Mouse (Mus musculus) stomach, embryonic 16.5 days (tissue): ENCODE results near the gene Tmem9b. TPM values are rescaled to one million over a fixed set of nuclear protein-coding genes. Genes with fewer than 3 reads are reported as not detected.
A peak's percentile ranks its signal among the peaks of the same experiment; 100 is the strongest.

Source experiments
- ATAC-seq: fragments of 200-750 bp; cut with Nextera tagmentation; 2 replicates; pipeline ENCODE4 v1.8.0; 2017; ENCODE audit warnings: moderate number of reproducible peaks, moderate TSS enrichment; ENCODE audit not compliant: insufficient read depth, low FRiP score
- H3K27ac ChIP-seq: fragments of 300-500 bp; sonication (generic); 2 replicates; pipeline ENCODE4 v1.5.1; 2014; ENCODE audit warnings: low read length
- H3K27me3 ChIP-seq: fragments of 300-500 bp; sonication (generic); 2 replicates; pipeline ENCODE4 v1.6.1; 2014; ENCODE audit warnings: low read length, control low read depth, mixed read lengths; ENCODE audit not compliant: control insufficient read depth, insufficient read depth
- H3K36me3 ChIP-seq: fragments of 300-500 bp; sonication (generic); 2 replicates; pipeline ENCODE4 v1.6.1; 2014; ENCODE audit warnings: low read length; ENCODE audit not compliant: control insufficient read depth, insufficient read depth
- H3K4me1 ChIP-seq: fragments of 300-500 bp; sonication (generic); 2 replicates; pipeline ENCODE4 v1.6.1; 2014; ENCODE audit warnings: low read length, control low read depth, mixed read lengths; ENCODE audit not compliant: control insufficient read depth, insufficient read depth
- H3K4me2 ChIP-seq: fragments of 300-500 bp; sonication (generic); 2 replicates; pipeline ENCODE4 v1.6.1; 2014; ENCODE audit warnings: low read depth, low read length, mixed read lengths
- H3K4me3 ChIP-seq: fragments of 300-500 bp; sonication (generic); replicated peaks from 2 replicates; pipeline ENCODE4 v1.5.1; 2014; ENCODE audit warnings: mild to moderate bottlenecking, low read length
- H3K9ac ChIP-seq: fragments of 300-500 bp; sonication (generic); 2 replicates; pipeline ENCODE4 v1.6.1; 2014; ENCODE audit warnings: low read length
- H3K9me3 ChIP-seq: fragments of 300-500 bp; sonication (generic); replicated peaks from 2 replicates; pipeline ENCODE4 v1.6.1; 2016; ENCODE audit warnings: low read length, control low read depth; ENCODE audit not compliant: control insufficient read depth
- WGBS: fragments of 180-500 bp; shearing (Covaris S2); extraction: QIAGEN DNeasy Blood & Tissue Kit; methylation state at CpG from one replicate; pipeline ENCODE4 v1.1.7; 2014; 5-methylcytosine and 5-hydroxymethylcytosine counted together
- polyA plus RNA-seq: library from polyadenylated mRNA; unstranded; fragments of >200 nt; fragmentation: Nextera tagmentation; extraction: Ambion mirVana; gene quantifications from 2 replicates; pipeline ENCODE4 v1.2.1, GENCODE M21; 2015

The Tmem9b gene
- polyA plus RNA-seq, 1 experiment from 2014 or later, result 78.6 TPM

GRCm38 (mm10) chr7:109751427-109752007 is 1.2 kb downstream of the Tmem9b start:
- H3K9ac ChIP-seq, result peak overlapping the region; percentile 98
- no peaks in the 10 kb centered on the region for H3K27me3 ChIP-seq
- H3K9me3 ChIP-seq, result no peaks in the 10 kb centered on the region
- ATAC-seq, result no peak
- H3K27ac ChIP-seq, result peak overlapping the region; percentile 93
- 0 out of 2 replicates have a peak, but pooled peaks cover under 1% of the 10 kb centered on the region for H3K36me3 ChIP-seq
- H3K4me2 ChIP-seq, result peak overlapping the region; percentile 93
- 2% methylated on average over 13 of the region's 13 CpGs for WGBS
- peak overlapping the region; percentile 97 for H3K4me3 ChIP-seq
- H3K4me1 ChIP-seq, result peaks cover 16% of the 10 kb centered on the region

GRCm38 (mm10) chr7:109747747-109748146 is 4.9 kb downstream of the Tmem9b start:
- no peak overlapping the region for H3K9ac ChIP-seq
- WGBS, result 53% methylated on average over 1 of the region's 1 CpGs
- no peak overlapping the region for H3K4me3 ChIP-seq
- H3K9me3 ChIP-seq, result no peaks in the 10 kb centered on the region
- H3K27me3 ChIP-seq, result no peaks in the 10 kb centered on the region
- ATAC-seq, result no peak
- no peak overlapping the region for H3K27ac ChIP-seq
- H3K4me2 ChIP-seq, result no peak overlapping the region
- peaks cover 3% of the 10 kb centered on the region; the same call in 1 of the 2 replicates for H3K4me1 ChIP-seq
- peaks cover 20% of the 10 kb centered on the region for H3K36me3 ChIP-seq

- no peak for ATAC-seq
- Histone ChIP-seq H3K9ac (no peak overlapping the region), H3K4me1 (0 out of 2 replicates have a peak, but pooled peaks cover 3% of the 10 kb centered on the region), H3K27ac (peak overlapping the region; percentile 67; the same call in 1 of the 2 replicates), H3K9me3 (no peaks in the 10 kb centered on the region), H3K36me3 (peaks cover 23% of the 10 kb centered on the region), H3K4me2 (no peak overlapping the region), H3K27me3 (no peaks in the 10 kb centered on the region), H3K4me3 (no peak overlapping the region)
- 92% methylated on average over 4 of the region's 4 CpGs for WGBS
These were observed 11.0 kb downstream of the Tmem9b start for GRCm38 (mm10) chr7:109741703-109742102.

GRCm38 (mm10) chr7:109741060-109741459 is 11.6 kb downstream of the Tmem9b start:
- H3K4me3 ChIP-seq, result no peak overlapping the region
- WGBS, result 84% methylated on average over 1 of the region's 1 CpGs
- 0 out of 2 replicates have a peak, but pooled peaks cover 3% of the 10 kb centered on the region for H3K4me1 ChIP-seq
- peaks cover 18% of the 10 kb centered on the region for H3K36me3 ChIP-seq
- H3K4me2 ChIP-seq, result no peak overlapping the region
- H3K9me3 ChIP-seq, result no peaks in the 10 kb centered on the region
- H3K27me3 ChIP-seq, result no peaks in the 10 kb centered on the region
- peak overlapping the region; percentile 67 for H3K27ac ChIP-seq
- no peak for ATAC-seq
- no peak overlapping the region for H3K9ac ChIP-seq

- H3K9ac ChIP-seq, result no peak overlapping the region
- no peak overlapping the region for H3K4me3 ChIP-seq
- H3K27me3 ChIP-seq, result no peaks in the 10 kb centered on the region
- no peaks in the 10 kb centered on the region for H3K9me3 ChIP-seq
- H3K4me1 ChIP-seq, result 0 out of 2 replicates have a peak, but pooled peaks cover 3% of the 10 kb centered on the region
- H3K36me3 ChIP-seq, result peaks cover 16% of the 10 kb centered on the region
- 41% methylated on average over 5 of the region's 5 CpGs for whole genome bisulfite sequencing
- no peak overlapping the region for H3K4me2 ChIP-seq
- ATAC-seq, result peak; percentile 87; the same call in 1 of the 2 replicates
- peak overlapping the region; percentile 82 for H3K27ac ChIP-seq
These were observed 12.8 kb downstream of the Tmem9b start for GRCm38 (mm10) chr7:109739822-109740370.

- Histone ChIP-seq H3K27ac (no peak overlapping the region), H3K4me2 (no peak overlapping the region), H3K36me3 (no peaks in the 10 kb centered on the region), H3K4me1 (0 out of 2 replicates have a peak, but pooled peaks cover 5% of the 10 kb centered on the region), H3K9ac (no peak overlapping the region), H3K27me3 (no peaks in the 10 kb centered on the region), H3K9me3 (no peaks in the 10 kb centered on the region), H3K4me3 (no peak overlapping the region)
- ATAC-seq, result no peak
- 68% methylated on average over 4 of the region's 4 CpGs for WGBS
These were observed 17.9 kb downstream of the Tmem9b start for GRCm38 (mm10) chr7:109734806-109735205.

GRCm38 (mm10) chr7:109731626-109732025 is 21.0 kb downstream of the Tmem9b start, which contains the start of gene Ascl3:
Gene Ascl3, minus strand, starts transcription at chr7:109731726.
- H3K9me3 ChIP-seq, result no peaks in the 10 kb centered on the region
- peak within 1 kb of the TSS; percentile 68 for H3K27ac ChIP-seq
- no peaks in the 10 kb centered on the region for H3K27me3 ChIP-seq
- no peak for ATAC-seq
- no peaks in the 10 kb centered on the region for H3K36me3 ChIP-seq
- H3K9ac ChIP-seq, result no peak within 1 kb of the TSS
- WGBS, result 87% methylated on average over 5 of the region's 5 CpGs
- peaks cover 9% of the 10 kb centered on the region; the same call in 1 of the 2 replicates for H3K4me1 ChIP-seq
- no peak within 1 kb of the TSS for H3K4me2 ChIP-seq
- no peak within 1 kb of the TSS for H3K4me3 ChIP-seq

GRCm38 (mm10) chr7:109723697-109724096 is 29.0 kb downstream of the Tmem9b start, which contains the start of gene BC051019:
Gene BC051019, minus strand, starts transcription at chr7:109723850.
- no peaks in the 10 kb centered on the region for H3K27me3 ChIP-seq
- H3K4me3 ChIP-seq, result no peak within 1 kb of the TSS
- H3K27ac ChIP-seq, result no peak within 1 kb of the TSS
- no peak for ATAC-seq
- H3K9ac ChIP-seq, result peak within 1 kb of the TSS; percentile 20; the same call in 1 of the 2 replicates
- no peaks in the 10 kb centered on the region for H3K36me3 ChIP-seq
- WGBS, result 91% methylated on average over 5 of the region's 5 CpGs
- no peaks in the 10 kb centered on the region for H3K9me3 ChIP-seq
- H3K4me2 ChIP-seq, result no peak within 1 kb of the TSS
- no peaks in the 10 kb centered on the region for H3K4me1 ChIP-seq

- 76% methylated on average over 8 of the region's 8 CpGs for WGBS
- no peak overlapping the region for H3K4me2 ChIP-seq
- H3K36me3 ChIP-seq, result no peaks in the 10 kb centered on the region
- no peak overlapping the region for H3K4me3 ChIP-seq
- no peaks in the 10 kb centered on the region for H3K27me3 ChIP-seq
- peak; percentile 63; the same call in 1 of the 2 replicates for ATAC-seq
- H3K4me1 ChIP-seq, result no peaks in the 10 kb centered on the region
- no peaks in the 10 kb centered on the region for H3K9me3 ChIP-seq
- H3K9ac ChIP-seq, result no peak overlapping the region
- H3K27ac ChIP-seq, result no peak overlapping the region
These were observed 29.6 kb downstream of the Tmem9b start for GRCm38 (mm10) chr7:109723114-109723513.
